Mouse (Mus musculus): ENCODE data around the gene Bloc1s1. TPM values are rescaled to one million over a fixed set of nuclear protein-coding genes. Genes with fewer than 3 reads are reported as not detected.

Bloc1s1 gene
- total and polyA plus RNA-seq, 3 experiments: 45.1 to 70.6 TPM; not detected in 1

- Histone ChIP-seq H3K27me3 (ENCODE audit: control insufficient read depth in 1 of 2, insufficient read depth in 2 of 2, low read length in 2 of 2) (peaks cover 2 to 5% of the 10 kb centered on the region in 2 experiments; a peak in 3 of 4 replicates), H3K4me3 (ENCODE audit: control insufficient read depth in 1 of 2, insufficient read depth in 1 of 2, low read depth in 2 of 2, low read length in 2 of 2) (no peak overlapping the region), H3K27ac (ENCODE audit: control insufficient read depth, low read depth, low read length) (no peak overlapping the region), H3K9ac (ENCODE audit: control insufficient read depth, low read depth, low read length, poor library complexity, severe bottlenecking) (no peak overlapping the region), H3K79me2 (ENCODE audit: control insufficient read depth, insufficient read depth, low read length, poor library complexity) (no peaks in the 10 kb centered on the region), H3K36me3 (ENCODE audit: control insufficient read depth in 1 of 2, insufficient read depth in 2 of 2, low read length in 2 of 2) (no peaks in the 10 kb centered on the region), H3K9me3 (replicated peaks; ENCODE audit: insufficient read depth, low read length) (no peaks in the 10 kb centered on the region), H3K4me1 (ENCODE audit: control insufficient read depth in 1 of 2, insufficient read depth in 2 of 2, low read length in 2 of 2) (no peaks in the 10 kb centered on the region)
- no peak for DNase-seq (ENCODE audit: low read depth, low spot score)
- TF ChIP-seq MXI1 (IDR thresholded peaks at IDR 0.05; ENCODE audit: low read depth, low read length) (no peak), POLR2A (IDR thresholded peaks at IDR 0.05; ENCODE audit: control insufficient read depth in 1 of 2, insufficient read depth in 1 of 2, low read depth in 1 of 2, low read length in 2 of 2, poor library complexity in 1 of 2) (no peak), RCOR1 (IDR thresholded peaks at IDR 0.05; ENCODE audit: low read depth, low read length) (no peak), POLR2AphosphoS2 (IDR thresholded peaks at IDR 0.05; ENCODE audit: low read length) (no peak), CHD1 (IDR thresholded peaks at IDR 0.05; ENCODE audit: low read depth, low read length) (no peak), ZKSCAN1 (IDR thresholded peaks at IDR 0.05; ENCODE audit: low read depth, low read length) (no peak), ZMIZ1 (IDR thresholded peaks at IDR 0.05; ENCODE audit: low read depth, low read length) (no peak), EP300 (IDR thresholded peaks at IDR 0.05; ENCODE audit: low read depth in 1 of 2, low read length in 2 of 2) (no peak)
Measured at GRCm38 (mm10) chr10:128935826-128936440, 12.1 kb upstream of the Bloc1s1 start.

DNA sequence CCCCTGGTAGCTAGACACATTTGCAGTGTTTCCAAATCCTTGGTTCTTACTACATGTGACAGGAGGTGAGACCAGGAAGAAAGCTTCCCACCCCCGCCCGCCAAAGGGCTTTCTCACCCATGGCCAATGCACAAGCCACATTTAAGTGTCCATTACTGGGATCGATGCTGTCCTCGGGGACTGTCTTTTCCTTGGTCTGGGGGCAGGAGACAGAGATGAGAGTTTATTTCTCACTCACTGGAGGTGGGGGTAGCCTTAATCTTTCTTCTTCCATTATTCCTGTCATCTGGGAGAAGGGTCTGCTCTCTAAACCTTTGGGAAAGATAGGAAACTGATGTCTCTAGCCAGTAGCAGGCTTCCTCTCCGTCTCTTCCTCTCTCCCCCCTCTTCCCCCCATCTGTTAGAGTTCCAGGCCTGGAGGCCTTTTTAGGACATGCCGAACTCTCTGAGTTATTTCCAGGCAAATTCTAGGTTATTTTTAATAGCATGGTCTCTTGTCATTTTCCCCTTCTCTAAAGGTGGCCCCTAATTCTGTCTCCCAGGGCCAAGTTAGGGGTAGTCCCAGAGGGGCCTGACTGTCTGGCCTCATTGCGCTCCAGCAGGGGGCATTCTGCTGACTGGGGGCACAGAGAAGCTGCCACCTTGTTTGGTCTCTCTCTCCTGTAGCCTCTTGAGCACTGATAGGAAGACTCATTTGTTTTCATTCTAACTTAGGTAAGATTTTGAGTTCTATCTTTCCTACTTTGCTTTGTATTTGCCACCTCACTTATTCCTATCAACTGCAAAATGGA lies 11.4 kb upstream of the Bloc1s1 start:
- Histone ChIP-seq H3K9ac (ENCODE audit: control insufficient read depth, low read depth, low read length, poor library complexity, severe bottlenecking) (no peak overlapping the region), H3K27me3 (ENCODE audit: control insufficient read depth in 1 of 2, insufficient read depth in 2 of 2, low read length in 2 of 2) (peaks cover 2 to 5% of the 10 kb centered on the region in 2 experiments; a peak in 3 of 4 replicates), H3K4me1 (ENCODE audit: control insufficient read depth in 1 of 2, insufficient read depth in 2 of 2, low read length in 2 of 2) (no peaks in the 10 kb centered on the region), H3K36me3 (ENCODE audit: control insufficient read depth in 1 of 2, insufficient read depth in 2 of 2, low read length in 2 of 2) (no peaks in the 10 kb centered on the region), H3K27ac (ENCODE audit: control insufficient read depth, low read depth, low read length) (no peak overlapping the region), H3K4me3 (ENCODE audit: control insufficient read depth in 1 of 2, insufficient read depth in 1 of 2, low read depth in 2 of 2, low read length in 2 of 2) (no peak overlapping the region), H3K9me3 (replicated peaks; ENCODE audit: insufficient read depth, low read length) (no peaks in the 10 kb centered on the region), H3K79me2 (ENCODE audit: control insufficient read depth, insufficient read depth, low read length, poor library complexity) (no peaks in the 10 kb centered on the region)
- DNase-seq (ENCODE audit: low read depth, low spot score): no peak
- TF ChIP-seq MYB (IDR thresholded peaks at IDR 0.05; ENCODE audit: low read depth, low read length): no peak
- no peak for TF ChIP-seq SMC3 (IDR thresholded peaks at IDR 0.05; ENCODE audit: low read depth, low read length)
- TF ChIP-seq CHD2 (IDR thresholded peaks at IDR 0.05; ENCODE audit: low read length): no peak
- TF ChIP-seq USF2 (IDR thresholded peaks at IDR 0.05; ENCODE audit: borderline replicate concordance in 1 of 2, insufficient read depth in 1 of 2, low read depth in 1 of 2, low read length in 2 of 2): no peak
- TF ChIP-seq POLR2A (IDR thresholded peaks at IDR 0.05; ENCODE audit: control insufficient read depth in 1 of 2, insufficient read depth in 1 of 2, low read depth in 1 of 2, low read length in 2 of 2, poor library complexity in 1 of 2): no peak
- TF ChIP-seq MAZ (IDR thresholded peaks at IDR 0.05; ENCODE audit: low read depth, low read length): no peak
- no peak for TF ChIP-seq KAT2A (conservative IDR thresholded peaks at IDR 0.05; ENCODE audit: low read depth, low read length)
- no peak for TF ChIP-seq ZC3H11A (IDR thresholded peaks at IDR 0.05; ENCODE audit: low read depth, low read length)
- TF ChIP-seq MXI1 (IDR thresholded peaks at IDR 0.05; ENCODE audit: low read depth, low read length): no peak
- TF ChIP-seq ZMIZ1 (IDR thresholded peaks at IDR 0.05; ENCODE audit: low read depth, low read length): no peak
- TF ChIP-seq E2F4 (IDR thresholded peaks at IDR 0.05; ENCODE audit: borderline replicate concordance, low read depth, low read length): no peak
- no peak for TF ChIP-seq POLR2AphosphoS2 (IDR thresholded peaks at IDR 0.05; ENCODE audit: low read length)
- no peak for TF ChIP-seq TAL1 (IDR thresholded peaks at IDR 0.05; ENCODE audit: low read length)
- no peak for TF ChIP-seq BHLHE40 (IDR thresholded peaks at IDR 0.05; ENCODE audit: borderline replicate concordance, low read depth, low read length)
- TF ChIP-seq MAX (IDR thresholded peaks at IDR 0.05; ENCODE audit: low read length): no peak
- no peak for TF ChIP-seq TBP (IDR thresholded peaks at IDR 0.05; ENCODE audit: low read depth, low read length)
- no peak for TF ChIP-seq JUND (IDR thresholded peaks at IDR 0.05; ENCODE audit: low read depth, low read length)
